Mouse (Mus musculus): ENCODE results near the gene Arih2.
A peak's percentile ranks its signal among the peaks of the same experiment; 100 is the strongest.

The Arih2 gene

GRCm38 (mm10) chr9:108565881-108566814 lies 83.0 kb downstream of the Arih2 start:
- no peak for DNase-seq (ENCODE audit: extremely low read depth, low read depth, low spot score)

GRCm38 (mm10) chr9:108564131-108564530 lies 85.1 kb downstream of the Arih2 start:
- DNase-seq (ENCODE audit: extremely low read depth, low read depth, low spot score): no peak

GRCm38 (mm10) chr9:108563671-108564070 lies 85.5 kb downstream of the Arih2 start:
- no peak for DNase-seq (ENCODE audit: extremely low read depth, low read depth, low spot score)

GRCm38 (mm10) chr9:108560227-108560841 lies 88.9 kb downstream of the Arih2 start, which contains the start of gene Impdh2:
TSS of gene Impdh2 (plus strand) at chr9:108560286.
- DNase-seq (ENCODE audit: extremely low read depth, low read depth, low spot score): peak; percentile 68

- DNase-seq (ENCODE audit: extremely low read depth, low read depth, low spot score): no peak
These were observed 90.0 kb downstream of the Arih2 start for GRCm38 (mm10) chr9:108559169-108559568.
